Mouse (Mus musculus): Measurements from ENCODE around the gene Gm2a.

DNA sequence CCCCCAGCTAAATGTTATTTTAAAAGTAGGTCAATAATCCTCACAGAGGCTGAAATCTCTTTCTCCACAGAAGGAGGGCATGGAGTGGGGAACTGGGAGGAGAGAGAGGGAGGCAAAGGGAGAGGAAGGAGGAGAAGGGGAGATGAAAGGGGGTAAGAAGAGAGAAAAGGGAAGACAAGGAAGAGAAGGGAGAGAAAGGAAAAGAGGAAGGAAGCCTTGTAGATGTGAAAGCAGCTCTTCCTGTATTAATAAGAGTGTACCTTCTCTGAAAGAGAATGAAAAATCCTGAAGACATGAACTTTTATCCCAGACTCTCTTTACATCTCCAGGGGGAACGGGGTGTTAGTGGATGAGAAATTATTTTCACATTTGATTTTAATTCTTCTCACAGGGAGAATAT is 23.5 kb downstream of the Gm2a start:
- no peak for TF ChIP-seq CTCF (IDR thresholded peaks at IDR 0.05; ENCODE audit: control insufficient read depth, insufficient read depth, insufficient read length)
- TF ChIP-seq MYOG (IDR thresholded peaks at IDR 0.05; ENCODE audit: control insufficient read depth, extremely low read depth, insufficient read length): no peak
- no peak for TF ChIP-seq CEBPB (IDR thresholded peaks at IDR 0.05; ENCODE audit: low read depth)
- TF ChIP-seq MAX (IDR thresholded peaks at IDR 0.05): no peak

All from C2C12 (cell line).